Mouse (Mus musculus) kidney, adult 2 months (tissue): Measurements from ENCODE around the gene Aven.

ENCODE experiments used
- CTCF ChIP-seq: fragments of 200-500 bp; conservative IDR thresholded peaks from 2 replicates; pipeline ENCODE4 v1.5.1; 2011; ENCODE audit warnings: low read depth, mild to moderate bottlenecking, control low read depth, low read length, moderate library complexity, mixed read lengths; ENCODE audit not compliant: insufficient read depth, insufficient read length
- POLR2A ChIP-seq: fragments of 200-500 bp; IDR thresholded peaks from one replicate; pipeline ENCODE4 v1.6.1; 2011; ENCODE audit warnings: low read depth, low read length, control low read depth

- no peak for TF ChIP-seq CTCF
- TF ChIP-seq POLR2A = no peak
Observed at GRCm38 (mm10) chr2:112630669-112631068, 137.9 kb downstream of the Aven start.
